Mouse (Mus musculus) adrenal gland, postnatal 4 days (tissue): ENCODE results near the gene Pex7. TPM values are rescaled to one million over a fixed set of nuclear protein-coding genes. Genes with fewer than 3 reads are reported as not detected.

Experiments
- DNase-seq, 2 experiments: peaks; one replicate each; pipeline ENCODE4 v3.0.0; 2021 to 2022; ENCODE audit warnings: low spot score in 2 of 2, mixed read lengths in 2 of 2
- total RNA-seq, 2 experiments: library from RNA; stranded (reverse); gene quantifications; 2 replicates each; pipeline ENCODE4 v1.2.3; 2021

Gene Pex7
- total RNA-seq, 2 experiments from 2014 or later: 40.6 to 41.3 TPM

- no peak for DNase-seq
Observed at GRCm38 (mm10) chr10:19815371-19815770, 92.1 kb downstream of the Pex7 start.

GRCm38 (mm10) chr10:19811436-19812172, 95.9 kb downstream of the Pex7 start:
- DNase-seq: no peak

- no peak for DNase-seq
Observed at GRCm38 (mm10) chr10:19804763-19805162, 102.7 kb downstream of the Pex7 start.

Other genes starting within 250 kb of the Pex7 start
- gene Il20ra, start 195.1 kb downstream of the Pex7 start, total RNA-seq: 1 to 10 TPM; 5.1 to 7.1 TPM
- gene Slc35d3, start 56.2 kb downstream of the Pex7 start, total RNA-seq: 10 to 100 TPM; 21.2 to 21.6 TPM
- gene Map3k5, start 26.8 kb upstream of the Pex7 start, total RNA-seq: 10 to 100 TPM; 24.0 to 29.3 TPM
- gene Map7, start 240.8 kb upstream of the Pex7 start, total RNA-seq: 10 to 100 TPM; 34.3 to 44.6 TPM